Mouse (Mus musculus) heart, embryonic 14.5 days (tissue): ENCODE results near the gene Mup2. TPM values are rescaled to one million over a fixed set of nuclear protein-coding genes. Genes with fewer than 3 reads are reported as not detected.
"Not testable (repeated sequence)": the region's sequence is repeated elsewhere in the genome, so short reads cannot be mapped to it uniquely, and the experiment has no call there.

Experiments
- ATAC-seq: fragments of 200-750 bp; cut with Nextera tagmentation; 2 replicates; pipeline ENCODE4 v1.8.0; 2017; ENCODE audit warnings: low read depth, moderate TSS enrichment; ENCODE audit not compliant: insufficient number of reproducible peaks, insufficient read depth, low FRiP score
- H3K27ac ChIP-seq, 2 experiments: fragments of 200-500 bp in 1 of 2; fragments of 300-500 bp in 1 of 2; sonication (generic) in 1 of 2; replicated peaks in 1 of 2; 2 replicates each; pipeline ENCODE4 v1.5.1; 2012 to 2014; ENCODE audit warnings: low read depth in 2 of 2, low read length in 2 of 2, control low read depth in 1 of 2, mild to moderate bottlenecking in 1 of 2, mixed read lengths in 1 of 2; ENCODE audit not compliant: control insufficient read depth in 1 of 2, insufficient read depth in 1 of 2
- H3K27me3 ChIP-seq: fragments of 300-500 bp; sonication (generic); 2 replicates; pipeline ENCODE4 v1.6.1; 2014; ENCODE audit warnings: mild to moderate bottlenecking, low read length, control low read depth; ENCODE audit not compliant: control insufficient read depth, insufficient read depth
- H3K36me3 ChIP-seq: fragments of 300-500 bp; sonication (generic); 2 replicates; pipeline ENCODE4 v1.6.1; 2014; ENCODE audit warnings: mild to moderate bottlenecking, control low read depth, low read length, mixed read lengths; ENCODE audit not compliant: control insufficient read depth, insufficient read depth
- H3K4me1 ChIP-seq, 2 experiments: fragments of 200-500 bp in 1 of 2; fragments of 300-500 bp in 1 of 2; sonication (generic) in 1 of 2; 2 replicates each; pipeline ENCODE4 v1.6.1; 2012 to 2014; ENCODE audit warnings: low read length in 2 of 2, control low read depth in 1 of 2, mixed read lengths in 1 of 2; ENCODE audit not compliant: control insufficient read depth in 2 of 2, insufficient read depth in 2 of 2
- H3K4me2 ChIP-seq: fragments of 300-500 bp; sonication (generic); 2 replicates; pipeline ENCODE4 v1.6.1; 2014; ENCODE audit warnings: mild to moderate bottlenecking, low read length
- H3K4me3 ChIP-seq, 2 experiments: fragments of 200-500 bp in 1 of 2; fragments of 300-500 bp in 1 of 2; sonication (generic) in 1 of 2; 2 replicates each; pipeline ENCODE4 v1.5.1; 2012 to 2014; ENCODE audit warnings: low read length in 2 of 2, mild to moderate bottlenecking in 2 of 2, control low read depth in 1 of 2, low read depth in 1 of 2, moderate library complexity in 1 of 2; ENCODE audit not compliant: control insufficient read depth in 1 of 2, insufficient read depth in 1 of 2
- H3K9ac ChIP-seq: fragments of 300-500 bp; sonication (generic); 2 replicates; pipeline ENCODE4 v1.6.1; 2014; ENCODE audit warnings: mild to moderate bottlenecking, low read length
- H3K9me3 ChIP-seq: fragments of 300-500 bp; sonication (generic); 2 replicates; pipeline ENCODE4 v1.6.1; 2016; ENCODE audit warnings: low read length, control low read depth; ENCODE audit not compliant: control insufficient read depth
- polyA plus RNA-seq: library from polyadenylated mRNA; unstranded; fragments of >200 nt; fragmentation: Nextera tagmentation; extraction: Ambion mirVana; gene quantifications from 2 replicates; pipeline ENCODE4 v1.2.1, GENCODE M21; 2014

Gene Mup2
- not detected in 2 replicates for polyA plus RNA-seq

- H3K4me2 ChIP-seq, H3K4me1 ChIP-seq, H3K4me3 ChIP-seq, H3K36me3 ChIP-seq, ATAC-seq, H3K9ac ChIP-seq, H3K27me3 ChIP-seq, H3K27ac ChIP-seq, H3K9me3 ChIP-seq: not testable (repeated sequence)
These were observed at the start of gene Mup2 for GRCm38 (mm10) chr4:60154189-60154588. TSS of gene Mup2 (minus strand) at chr4:60154289.

Other genes with a start within 250 kb of the Mup2 start
- gene Slc46a2, start 239.2 kb downstream of the Mup2 start, polyA plus RNA-seq: 0.11 and 0.18 TPM in 2 replicates
- not detected in 2 replicates for gene Mup4, start 193.6 kb downstream of the Mup2 start, polyA plus RNA-seq
- not detected in 2 replicates for gene Mup6, start 190.0 kb downstream of the Mup2 start, polyA plus RNA-seq
- gene Mup7, start 83.8 kb downstream of the Mup2 start, polyA plus RNA-seq: not detected in 2 replicates
- gene Mup8, start 68.3 kb upstream of the Mup2 start, polyA plus RNA-seq: not detected in 2 replicates